Mouse (Mus musculus) right cerebral cortex, adult 18-20 months (tissue): ENCODE measurements around the gene Xpnpep2.

Source experiments
- DNase-seq: peaks from one replicate; pipeline ENCODE4 v3.0.0; 2022; ENCODE audit warnings: mixed read lengths

Gene Xpnpep2

DNA sequence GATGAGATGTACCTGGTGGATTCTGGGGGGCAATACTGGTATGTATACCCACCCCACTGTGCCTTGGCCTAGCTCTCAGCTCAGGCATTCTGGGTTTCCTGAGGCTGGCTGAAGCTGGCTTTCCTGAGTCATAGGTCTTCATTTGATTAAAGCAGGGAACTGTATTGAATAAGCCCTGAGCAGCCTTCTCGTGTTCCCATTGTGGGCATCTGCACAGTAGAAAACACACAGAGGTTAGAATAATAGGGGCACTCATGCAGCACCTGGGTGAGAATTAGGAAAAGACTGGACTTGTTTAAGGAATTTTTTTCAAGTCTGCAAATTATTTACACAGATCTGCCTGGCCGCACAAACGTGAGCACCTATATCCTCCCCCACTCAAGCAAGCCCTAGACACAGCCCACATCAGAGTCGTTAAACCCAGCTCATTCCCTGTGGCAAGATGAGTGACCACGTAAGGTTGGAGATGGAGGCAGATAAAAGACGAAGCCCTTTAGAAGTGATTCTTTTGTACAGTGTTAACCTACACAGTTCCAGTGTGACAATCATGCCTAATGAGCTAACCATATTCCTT is 18.5 kb downstream of the Xpnpep2 start:
- no peak for DNase-seq

- DNase-seq, result no peak
These were observed 19.1 kb downstream of the Xpnpep2 start for GRCm38 (mm10) chrX:48127502-48128218.

DNA sequence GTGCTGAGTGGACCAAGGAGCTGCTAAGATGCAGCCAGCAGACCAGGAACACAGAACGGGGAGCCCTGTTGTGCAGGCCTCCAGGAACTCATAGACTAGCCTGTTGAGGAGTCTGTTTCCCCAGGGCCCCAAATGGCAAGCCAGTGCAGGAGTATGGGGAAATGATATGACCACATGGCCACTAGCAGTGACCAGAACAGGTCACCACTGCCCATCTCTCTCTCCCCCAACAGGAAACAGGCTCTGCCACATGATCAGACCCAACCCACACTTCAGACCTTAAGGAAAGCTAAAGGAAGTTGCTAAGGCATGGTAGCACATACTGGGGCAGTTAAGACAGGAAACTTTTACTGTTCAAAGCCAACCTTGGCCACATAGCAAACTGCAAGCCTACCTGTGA is 20.6 kb downstream of the Xpnpep2 start:
- no peak for DNase-seq

- DNase-seq, result no peak
These were observed 28.4 kb downstream of the Xpnpep2 start for GRCm38 (mm10) chrX:48136935-48137334.

DNA sequence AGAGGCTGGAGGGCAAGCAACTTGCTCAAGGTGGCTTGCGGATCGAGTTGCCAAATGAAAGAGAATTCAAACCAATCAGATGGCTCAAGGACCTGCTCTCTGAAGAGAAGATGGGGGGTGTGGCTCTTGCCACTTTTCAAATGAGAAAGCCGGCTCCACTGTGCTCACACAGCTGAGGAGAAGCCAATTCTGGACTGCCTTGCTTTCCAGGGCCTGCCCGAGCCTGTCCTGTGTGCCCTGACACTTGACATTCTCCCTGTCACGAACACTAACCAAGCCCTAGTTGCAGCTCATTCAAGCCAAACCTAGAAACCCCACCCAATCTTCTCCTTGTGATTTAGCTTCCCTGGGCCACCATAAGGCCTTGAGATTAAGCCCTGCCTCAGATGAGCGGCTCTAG is 29.5 kb downstream of the Xpnpep2 start:
- no peak for DNase-seq

GRCm38 (mm10) chrX:48138539-48139275 is 30.2 kb downstream of the Xpnpep2 start:
- no peak for DNase-seq

DNA sequence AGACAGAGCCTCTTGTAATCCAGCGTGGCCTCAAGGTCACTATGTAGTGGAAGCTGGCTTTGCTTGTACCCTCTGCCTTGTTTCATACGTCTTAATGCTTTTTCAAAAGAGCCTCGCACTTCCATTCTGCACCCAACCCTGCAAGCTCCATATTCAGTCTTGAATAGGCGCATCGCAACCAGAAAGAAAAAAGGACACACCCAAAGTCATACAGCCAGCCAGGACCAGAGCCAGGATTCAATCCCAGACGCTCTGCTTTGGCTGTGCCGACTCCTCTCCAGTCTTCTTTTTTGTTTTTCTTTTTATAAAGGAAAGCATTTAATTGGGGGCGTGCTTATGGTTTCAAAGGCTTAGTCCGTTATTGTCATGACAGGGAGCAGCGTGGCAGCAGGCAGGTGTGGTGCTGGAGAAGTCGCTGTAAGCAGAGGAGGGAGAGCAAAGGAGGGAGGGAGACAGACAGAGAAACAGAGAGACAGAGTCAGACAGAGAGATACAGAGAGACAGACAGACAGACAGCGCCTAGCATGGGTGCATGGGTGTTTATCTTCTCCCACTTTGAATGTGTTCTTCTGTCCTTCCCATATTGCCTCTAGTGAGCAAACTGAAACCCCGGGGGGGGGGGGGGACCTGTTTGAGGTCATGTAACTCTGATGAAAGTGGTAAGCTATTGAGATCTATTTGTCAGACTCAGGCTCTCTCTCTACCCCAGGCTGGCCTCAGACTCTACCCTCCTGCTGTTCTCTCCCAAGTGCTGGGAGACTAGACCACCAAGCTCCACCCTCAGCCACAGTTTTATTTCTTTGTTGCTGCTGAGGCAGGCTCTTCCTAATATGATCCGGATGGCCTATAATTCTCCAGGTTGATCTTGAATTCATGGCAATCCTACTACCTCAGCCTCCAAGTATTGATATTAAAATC is 31.1 kb downstream of the Xpnpep2 start:
- DNase-seq, result no peak

DNA sequence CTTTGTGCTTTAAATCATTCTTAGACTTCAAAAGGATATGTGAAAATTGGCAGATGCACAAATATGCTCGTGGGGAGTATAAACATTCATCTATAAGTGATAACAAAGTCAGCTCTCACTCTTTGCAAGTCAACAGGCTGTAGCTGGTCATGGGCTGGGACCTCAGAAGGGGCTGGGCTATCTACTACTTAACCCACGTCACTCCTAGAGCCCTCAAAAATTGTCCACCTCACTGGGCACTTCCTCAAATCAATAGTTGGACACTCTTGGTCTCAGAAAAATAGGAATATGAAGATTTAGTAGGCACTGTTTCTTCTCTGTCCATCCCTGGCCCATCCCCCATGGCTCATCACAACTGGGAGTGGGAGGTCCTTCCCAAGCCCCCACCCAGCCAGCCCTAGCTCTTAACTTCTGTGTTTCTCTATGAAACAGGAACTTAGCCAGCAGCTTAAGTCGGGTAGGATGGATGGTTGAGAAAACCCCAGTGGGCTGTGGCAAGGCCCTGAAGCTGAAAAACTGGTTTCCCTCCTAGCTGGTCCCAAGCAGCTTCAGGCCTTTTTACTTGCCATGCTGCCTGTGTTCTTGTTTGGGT is 31.9 kb downstream of the Xpnpep2 start:
- DNase-seq, result no peak

- no peak for DNase-seq
These were observed 33.0 kb downstream of the Xpnpep2 start for GRCm38 (mm10) chrX:48141481-48141880.

DNA sequence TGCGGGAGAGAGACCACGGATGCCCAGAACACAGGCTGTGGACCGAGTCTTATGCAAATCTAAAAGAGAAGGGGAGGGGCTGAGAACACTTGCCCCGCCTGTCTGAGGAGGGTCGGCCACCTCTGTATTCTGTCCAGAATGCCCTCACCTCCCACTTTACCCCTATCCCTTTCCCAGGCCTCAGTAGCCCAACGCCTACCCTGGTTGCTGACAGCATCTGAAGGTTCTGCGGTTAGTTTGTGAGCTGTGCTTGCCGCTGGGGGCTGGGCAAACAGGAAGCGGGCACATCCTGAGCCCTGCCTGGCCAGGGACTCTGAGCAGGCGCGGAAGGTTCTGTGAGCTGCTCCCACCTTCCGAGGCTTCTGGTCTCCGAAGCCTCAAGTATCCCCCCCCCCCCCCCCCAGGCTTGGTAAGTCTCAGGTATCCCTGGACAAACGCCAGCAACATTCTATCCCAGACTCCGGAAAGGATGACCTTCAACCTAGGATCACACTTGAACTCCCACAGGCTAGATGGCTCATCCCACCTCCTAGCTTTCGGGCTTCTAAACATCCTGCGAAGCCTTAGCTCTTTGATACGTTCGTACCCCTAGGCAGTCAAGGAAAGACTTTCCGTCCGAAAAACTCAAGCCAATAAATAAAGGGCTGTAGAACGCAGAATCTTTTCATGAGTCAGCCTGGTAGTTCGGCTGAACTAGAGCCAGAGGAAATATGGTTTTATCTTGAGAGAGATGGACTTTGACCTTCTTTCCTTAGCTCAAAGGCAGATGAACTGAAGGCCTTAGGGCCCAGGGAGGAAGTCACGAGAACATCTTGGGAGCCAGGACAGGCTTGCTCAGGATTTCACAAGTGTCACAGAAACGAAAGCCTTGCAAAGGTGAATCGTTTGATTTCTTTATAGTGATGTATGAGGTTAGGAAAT is 35.1 kb downstream of the Xpnpep2 start:
- no peak for DNase-seq

- no peak for DNase-seq
These were observed 37.7 kb downstream of the Xpnpep2 start, which contains the start of gene Sash3 for GRCm38 (mm10) chrX:48146262-48146661. Sash3 (plus strand) TSS chrX:48146436.

DNA sequence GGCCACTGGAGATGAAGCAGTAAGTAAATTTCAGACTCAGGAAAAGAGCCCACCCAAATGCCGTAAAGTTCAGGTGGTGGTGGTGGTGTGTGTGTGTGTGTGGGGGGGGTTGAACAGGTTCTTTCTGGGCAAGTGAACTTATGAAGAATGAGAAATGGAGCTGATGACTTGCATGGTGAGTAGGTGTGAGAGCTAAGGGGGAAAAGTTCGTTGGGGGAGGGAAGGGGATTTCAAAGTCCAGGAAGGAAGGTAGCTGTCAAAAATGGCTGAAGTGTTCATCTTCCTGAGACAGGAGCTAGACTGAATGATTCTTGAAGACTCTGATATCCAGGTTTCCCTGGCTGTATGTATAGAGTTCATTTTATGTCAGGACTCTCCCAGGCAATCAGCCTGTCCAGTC is 38.7 kb downstream of the Xpnpep2 start:
- DNase-seq, result no peak

DNA sequence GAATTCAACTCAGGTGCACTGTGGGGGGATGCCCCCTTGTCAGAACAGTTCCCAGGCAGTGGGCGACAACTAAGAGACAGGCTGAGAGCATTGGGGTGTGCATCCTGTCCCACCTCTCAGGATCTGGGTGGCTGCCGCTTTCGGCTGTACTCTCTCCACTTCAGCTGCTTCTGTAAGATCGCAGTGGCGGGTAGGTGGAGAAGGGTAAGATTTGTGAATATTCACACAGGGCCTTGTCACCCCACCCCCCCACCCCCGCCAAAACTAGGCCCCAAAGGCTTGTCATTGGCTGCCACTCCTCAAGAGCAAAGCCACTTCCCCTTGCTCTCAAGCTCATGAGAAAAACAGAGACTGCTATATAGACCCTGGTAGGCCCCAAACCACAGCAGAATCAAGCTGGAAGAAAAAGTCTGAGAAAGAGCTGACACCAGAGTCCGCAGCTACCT is 39.2 kb downstream of the Xpnpep2 start:
- no peak for DNase-seq

GRCm38 (mm10) chrX:48152106-48152505 is 43.6 kb downstream of the Xpnpep2 start:
- DNase-seq, result no peak

DNA sequence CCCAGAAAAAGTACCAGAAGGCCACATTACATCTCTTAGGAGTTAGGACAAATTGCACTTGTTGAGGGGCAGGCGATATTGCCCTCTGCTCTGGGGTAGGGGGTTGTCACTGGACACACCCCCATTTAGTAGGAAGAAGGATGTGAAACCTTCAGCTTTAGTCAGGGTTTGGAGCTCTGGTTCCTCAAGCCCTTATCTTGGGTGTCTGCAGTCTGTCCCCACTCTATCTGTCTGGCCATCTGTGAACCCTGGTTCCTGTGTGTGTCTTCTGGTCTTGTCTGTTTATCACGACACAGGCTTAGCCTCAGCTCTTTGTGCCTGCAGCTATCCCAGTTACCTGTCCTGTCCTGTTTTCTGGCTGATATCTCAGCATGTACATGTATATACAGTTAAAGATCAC is 44.9 kb downstream of the Xpnpep2 start:
- DNase-seq, result no peak

DNA sequence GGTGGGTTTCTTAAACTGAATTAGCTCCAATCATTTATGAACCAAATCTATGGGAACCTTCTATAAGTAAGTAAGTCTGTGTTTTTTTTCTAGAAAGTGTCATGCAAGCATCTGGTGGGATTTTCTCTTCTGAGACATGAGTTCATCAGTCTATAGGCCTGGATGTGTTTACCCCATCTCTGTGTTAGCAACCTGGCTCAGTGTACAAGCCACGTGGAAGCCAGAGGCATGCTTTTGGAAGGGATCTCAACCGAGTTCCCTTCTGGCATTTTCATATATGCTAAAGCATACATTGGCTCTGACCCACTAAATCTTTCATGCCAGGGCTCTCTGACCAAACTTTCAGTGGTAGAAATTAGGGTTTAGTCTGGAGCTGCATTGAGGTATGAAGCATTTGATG is 45.4 kb downstream of the Xpnpep2 start:
- DNase-seq, result no peak

GRCm38 (mm10) chrX:48155489-48155888 is 47.0 kb downstream of the Xpnpep2 start:
- peak; percentile 5 for DNase-seq

GRCm38 (mm10) chrX:48157396-48157795 is 48.9 kb downstream of the Xpnpep2 start:
- no peak for DNase-seq

- DNase-seq, result no peak
These were observed 49.8 kb downstream of the Xpnpep2 start for GRCm38 (mm10) chrX:48158229-48158919.

- no peak for DNase-seq
These were observed 61.4 kb downstream of the Xpnpep2 start for GRCm38 (mm10) chrX:48169892-48170291.

GRCm38 (mm10) chrX:48170368-48170767 is 61.8 kb downstream of the Xpnpep2 start:
- no peak for DNase-seq
